Mouse (Mus musculus): ENCODE data around the gene Sec14l2. TPM values are rescaled to one million over a fixed set of nuclear protein-coding genes. Genes with fewer than 3 reads are reported as not detected.
"Not testable (repeated sequence)": the region's sequence is repeated elsewhere in the genome, so short reads cannot be mapped to it uniquely, and the experiment has no call there.

The Sec14l2 gene
- total and polyA plus RNA-seq, 3 experiments: 15.5 to 40.1 TPM; not detected in 1

DNA sequence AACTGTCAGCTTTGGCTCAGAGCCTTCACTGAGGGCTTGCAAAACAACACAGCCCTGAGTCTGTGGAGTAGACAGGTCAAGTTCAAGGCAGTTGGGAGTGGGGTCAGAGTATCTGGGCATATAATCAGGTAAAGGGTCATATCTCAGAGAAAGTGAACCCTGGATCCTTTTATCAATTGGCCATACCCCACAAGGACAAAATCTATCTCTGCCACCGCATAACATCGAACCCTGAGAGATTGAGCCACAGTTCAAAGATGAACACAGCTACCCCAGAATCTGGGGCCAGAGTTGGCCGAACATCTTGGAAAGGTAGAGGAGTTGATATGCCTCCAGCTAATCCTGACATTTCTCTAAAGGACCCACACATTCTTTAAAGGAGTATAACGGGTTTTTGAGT is 11.2 kb downstream of the Sec14l2 start:
- H3K79me2 ChIP-seq (ENCODE audit: control insufficient read depth, insufficient read depth, low read length, poor library complexity): no peaks in the 10 kb centered on the region
- no peaks in the 10 kb centered on the region for H3K9me3 ChIP-seq (replicated peaks; ENCODE audit: insufficient read depth, low read length)
- peaks cover 3 to 26% of the 10 kb centered on the region in 2 experiments; a peak in 3 of 4 replicates for H3K36me3 ChIP-seq (ENCODE audit: control insufficient read depth in 1 of 2, insufficient read depth in 2 of 2, low read length in 2 of 2)
- no peak overlapping the region for H3K4me3 ChIP-seq (ENCODE audit: control insufficient read depth in 1 of 2, insufficient read depth in 1 of 2, low read depth in 2 of 2, low read length in 2 of 2)
- H3K4me1 ChIP-seq (ENCODE audit: control insufficient read depth in 1 of 2, insufficient read depth in 2 of 2, low read length in 2 of 2): peaks cover 26 to 36% of the 10 kb centered on the region in 2 experiments
- H3K27ac ChIP-seq (ENCODE audit: control insufficient read depth, low read depth, low read length): no peak overlapping the region
- no peak overlapping the region for H3K9ac ChIP-seq (ENCODE audit: control insufficient read depth, low read depth, low read length, poor library complexity, severe bottlenecking)
- no peaks in the 10 kb centered on the region for H3K27me3 ChIP-seq (ENCODE audit: control insufficient read depth in 1 of 2, insufficient read depth in 2 of 2, low read length in 2 of 2)
- TF ChIP-seq ELF1 (IDR thresholded peaks at IDR 0.05; ENCODE audit: low read depth, low read length) (no peak), MYB (IDR thresholded peaks at IDR 0.05; ENCODE audit: low read depth, low read length) (no peak), TCF12 (IDR thresholded peaks at IDR 0.05; ENCODE audit: low read depth, low read length) (no peak), TBP (IDR thresholded peaks at IDR 0.05; ENCODE audit: low read depth, low read length) (no peak), ZC3H11A (IDR thresholded peaks at IDR 0.05; ENCODE audit: low read depth, low read length) (no peak), SMC3 (IDR thresholded peaks at IDR 0.05; ENCODE audit: low read depth, low read length) (no peak), KAT2A (conservative IDR thresholded peaks at IDR 0.05; ENCODE audit: low read depth, low read length) (no peak), HCFC1 (IDR thresholded peaks at IDR 0.05; ENCODE audit: low read depth, low read length) (no peak), ETS1 (IDR thresholded peaks at IDR 0.05; ENCODE audit: low read depth, low read length) (no peak), JUND (IDR thresholded peaks at IDR 0.05; ENCODE audit: low read depth, low read length) (no peak), MEF2A (IDR thresholded peaks at IDR 0.05; ENCODE audit: extremely low read depth, insufficient replicate concordance, low read depth, low read length, poor library complexity, severe bottlenecking) (no peak), POLR2AphosphoS5 (IDR thresholded peaks at IDR 0.05; ENCODE audit: borderline replicate concordance, low read depth, low read length) (no peak), ZKSCAN1 (IDR thresholded peaks at IDR 0.05; ENCODE audit: low read depth, low read length) (no peak)
- DNase-seq (ENCODE audit: low read depth, low spot score): no peak

DNA sequence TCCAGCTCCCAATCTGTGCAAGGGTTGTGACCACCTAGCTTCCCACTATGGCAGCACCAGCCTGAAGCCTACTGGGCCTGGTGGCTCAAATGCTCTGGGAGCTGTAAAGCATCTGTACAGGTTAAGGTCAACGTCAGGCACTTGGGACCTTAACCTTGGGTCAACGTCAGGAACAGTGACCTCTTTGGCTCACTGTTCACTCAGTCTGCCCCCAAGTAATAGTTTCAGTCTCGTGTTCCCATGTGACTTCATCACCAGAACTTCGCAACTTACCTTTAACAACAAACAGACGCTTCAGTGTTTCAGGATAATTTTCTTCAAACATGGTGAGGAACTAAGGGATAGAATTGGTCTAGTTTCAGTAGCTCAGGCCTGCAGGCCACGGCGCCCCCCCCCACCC is 14.5 kb downstream of the Sec14l2 start:
- no peak for DNase-seq (ENCODE audit: low read depth, low spot score)
- TF ChIP-seq CTCF (IDR thresholded peaks at IDR 0.05 in 2 of 3, conservative IDR thresholded peaks at IDR 0.05 in 1 of 3; ENCODE audit: control insufficient read depth in 1 of 3, insufficient read depth in 1 of 3, low read depth in 2 of 3, low read length in 3 of 3, poor library complexity in 1 of 3, severe bottlenecking in 1 of 3) (no peak), ZC3H11A (IDR thresholded peaks at IDR 0.05; ENCODE audit: low read depth, low read length) (no peak), ZMIZ1 (IDR thresholded peaks at IDR 0.05; ENCODE audit: low read depth, low read length) (no peak), ETS1 (IDR thresholded peaks at IDR 0.05; ENCODE audit: low read depth, low read length) (no peak), EP300 (IDR thresholded peaks at IDR 0.05; ENCODE audit: low read depth in 1 of 2, low read length in 2 of 2) (no peak), E2F4 (IDR thresholded peaks at IDR 0.05; ENCODE audit: borderline replicate concordance, low read depth, low read length) (no peak), TBP (IDR thresholded peaks at IDR 0.05; ENCODE audit: low read depth, low read length) (no peak), NELFE (IDR thresholded peaks at IDR 0.05; ENCODE audit: low read depth, low read length) (no peak), MYB (IDR thresholded peaks at IDR 0.05; ENCODE audit: low read depth, low read length) (no peak), ZKSCAN1 (IDR thresholded peaks at IDR 0.05; ENCODE audit: low read depth, low read length) (no peak), MEF2A (IDR thresholded peaks at IDR 0.05; ENCODE audit: extremely low read depth, insufficient replicate concordance, low read depth, low read length, poor library complexity, severe bottlenecking) (no peak), CHD1 (IDR thresholded peaks at IDR 0.05; ENCODE audit: low read depth, low read length) (no peak), GABPA (IDR thresholded peaks at IDR 0.05; ENCODE audit: low read depth, low read length) (no peak), MAX (IDR thresholded peaks at IDR 0.05; ENCODE audit: low read length) (no peak), MAZ (IDR thresholded peaks at IDR 0.05; ENCODE audit: low read depth, low read length) (no peak), SIN3A (IDR thresholded peaks at IDR 0.05; ENCODE audit: low read length) (no peak), MYC (IDR thresholded peaks at IDR 0.05; ENCODE audit: low read depth, low read length) (no peak), ZNF384 (IDR thresholded peaks at IDR 0.05; ENCODE audit: low read depth, low read length) (no peak)
- H3K27ac ChIP-seq (ENCODE audit: control insufficient read depth, low read depth, low read length): no peak overlapping the region
- H3K9me3 ChIP-seq (replicated peaks; ENCODE audit: insufficient read depth, low read length): no peaks in the 10 kb centered on the region
- H3K9ac ChIP-seq (ENCODE audit: control insufficient read depth, low read depth, low read length, poor library complexity, severe bottlenecking): no peak overlapping the region
- peaks cover 4 to 6% of the 10 kb centered on the region in 2 experiments for H3K4me1 ChIP-seq (ENCODE audit: control insufficient read depth in 1 of 2, insufficient read depth in 2 of 2, low read length in 2 of 2)
- no peaks in the 10 kb centered on the region for H3K27me3 ChIP-seq (ENCODE audit: control insufficient read depth in 1 of 2, insufficient read depth in 2 of 2, low read length in 2 of 2)
- H3K79me2 ChIP-seq (ENCODE audit: control insufficient read depth, insufficient read depth, low read length, poor library complexity): no peaks in the 10 kb centered on the region
- no peak overlapping the region for H3K4me3 ChIP-seq (ENCODE audit: control insufficient read depth in 1 of 2, insufficient read depth in 1 of 2, low read depth in 2 of 2, low read length in 2 of 2)
- H3K36me3 ChIP-seq (ENCODE audit: control insufficient read depth in 1 of 2, insufficient read depth in 2 of 2, low read length in 2 of 2): peaks cover 0 to 3% of the 10 kb centered on the region in 2 experiments; a peak in 2 of 4 replicates

DNA sequence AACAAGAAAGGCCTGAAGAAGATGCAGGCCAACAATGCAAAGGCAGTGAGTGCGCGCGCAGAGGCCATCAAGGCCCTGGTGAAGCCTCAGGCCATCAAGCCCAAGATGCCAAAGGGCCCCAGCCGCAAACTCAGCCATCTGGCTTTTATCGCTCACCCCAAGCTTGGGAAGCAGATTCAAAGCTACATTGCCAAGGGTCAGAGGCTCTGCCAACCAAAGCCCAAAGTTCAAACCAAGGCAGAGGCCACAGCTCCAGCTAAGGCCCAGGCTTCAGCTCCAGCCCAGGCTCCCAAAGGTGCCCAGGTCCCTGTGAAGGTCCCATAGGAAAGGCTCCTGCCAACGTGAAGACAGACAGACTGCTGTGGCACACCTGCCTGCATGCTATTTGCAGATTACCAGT is 15.3 kb downstream of the Sec14l2 start:
- H3K9me3 ChIP-seq (replicated peaks; ENCODE audit: insufficient read depth, low read length); DNase-seq (ENCODE audit: low read depth, low spot score); H3K79me2 ChIP-seq (ENCODE audit: control insufficient read depth, insufficient read depth, low read length, poor library complexity); H3K4me1 ChIP-seq (ENCODE audit: control insufficient read depth in 1 of 2, insufficient read depth in 2 of 2, low read length in 2 of 2); H3K27ac ChIP-seq (ENCODE audit: control insufficient read depth, low read depth, low read length); H3K4me3 ChIP-seq (ENCODE audit: control insufficient read depth in 1 of 2, insufficient read depth in 1 of 2, low read depth in 2 of 2, low read length in 2 of 2); H3K36me3 ChIP-seq (ENCODE audit: control insufficient read depth in 1 of 2, insufficient read depth in 2 of 2, low read length in 2 of 2); H3K9ac ChIP-seq (ENCODE audit: control insufficient read depth, low read depth, low read length, poor library complexity, severe bottlenecking); H3K27me3 ChIP-seq (ENCODE audit: control insufficient read depth in 1 of 2, insufficient read depth in 2 of 2, low read length in 2 of 2): not testable (repeated sequence)
